Mouse (Mus musculus) layer of hippocampus, postnatal 14 days (tissue): ENCODE results near the gene Gucy2g. TPM values are rescaled to one million over a fixed set of nuclear protein-coding genes. Genes with fewer than 3 reads are reported as not detected.
"Not testable (repeated sequence)": the region's sequence is repeated elsewhere in the genome, so short reads cannot be mapped to it uniquely, and the experiment has no call there.

Experiments used
- DNase-seq, 2 experiments: peaks; one replicate each; pipeline ENCODE4 v3.0.0; 2021 to 2022; ENCODE audit warnings: low spot score in 2 of 2, mixed read lengths in 1 of 2
- microRNA-seq, 2 experiments: library from miRNA; unstranded; fragments of <30 nt; microRNA quantifications; one replicate each; pipeline ENCODE4 v1.2.0; 2021
- total RNA-seq, 2 experiments: library from RNA; stranded (reverse); gene quantifications; 2 replicates each; pipeline ENCODE4 v1.2.3; 2021

The Gucy2g gene
- total RNA-seq, 2 experiments from 2014 or later: 0.46 to 0.52 TPM

DNA sequence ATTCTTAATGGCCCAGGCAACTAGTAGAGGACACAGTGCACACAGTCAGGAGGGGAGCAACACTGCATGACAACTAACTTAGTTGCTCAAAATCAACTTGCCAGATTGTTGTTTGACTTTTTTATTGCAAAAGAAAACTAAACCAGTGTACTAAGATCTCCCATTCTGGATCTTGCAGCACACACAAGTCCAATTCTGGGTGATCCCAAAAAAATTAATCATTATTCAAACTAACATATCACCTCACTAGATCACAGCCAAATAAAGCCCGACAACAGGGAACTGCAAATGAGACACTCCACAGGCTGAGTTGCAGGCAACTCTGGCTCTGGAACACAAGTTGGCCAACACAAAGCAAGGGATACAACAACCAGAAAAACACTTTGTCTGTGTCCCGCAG is 74.3 kb downstream of the Gucy2g start:
- DNase-seq: no peak

DNA sequence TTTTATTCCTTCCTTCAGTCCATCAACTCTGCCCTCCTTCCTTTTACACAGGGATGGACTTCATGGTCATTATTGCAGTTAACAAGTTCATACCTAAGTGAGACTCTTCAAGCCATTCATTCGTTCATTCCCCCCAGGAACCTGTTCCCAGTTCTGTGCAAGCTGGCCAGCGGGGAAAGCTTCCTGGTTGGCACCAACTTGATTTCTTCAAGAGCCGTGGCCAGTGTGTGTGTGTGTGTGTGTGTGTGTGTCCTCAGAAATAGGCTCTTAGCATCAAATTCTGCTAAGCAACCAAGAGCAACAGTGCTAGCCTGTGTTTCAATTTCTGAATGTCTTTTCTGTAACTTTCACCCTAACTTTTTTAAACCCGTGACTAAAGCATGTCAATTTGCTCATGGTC is 75.1 kb downstream of the Gucy2g start:
- DNase-seq: no peak

DNA sequence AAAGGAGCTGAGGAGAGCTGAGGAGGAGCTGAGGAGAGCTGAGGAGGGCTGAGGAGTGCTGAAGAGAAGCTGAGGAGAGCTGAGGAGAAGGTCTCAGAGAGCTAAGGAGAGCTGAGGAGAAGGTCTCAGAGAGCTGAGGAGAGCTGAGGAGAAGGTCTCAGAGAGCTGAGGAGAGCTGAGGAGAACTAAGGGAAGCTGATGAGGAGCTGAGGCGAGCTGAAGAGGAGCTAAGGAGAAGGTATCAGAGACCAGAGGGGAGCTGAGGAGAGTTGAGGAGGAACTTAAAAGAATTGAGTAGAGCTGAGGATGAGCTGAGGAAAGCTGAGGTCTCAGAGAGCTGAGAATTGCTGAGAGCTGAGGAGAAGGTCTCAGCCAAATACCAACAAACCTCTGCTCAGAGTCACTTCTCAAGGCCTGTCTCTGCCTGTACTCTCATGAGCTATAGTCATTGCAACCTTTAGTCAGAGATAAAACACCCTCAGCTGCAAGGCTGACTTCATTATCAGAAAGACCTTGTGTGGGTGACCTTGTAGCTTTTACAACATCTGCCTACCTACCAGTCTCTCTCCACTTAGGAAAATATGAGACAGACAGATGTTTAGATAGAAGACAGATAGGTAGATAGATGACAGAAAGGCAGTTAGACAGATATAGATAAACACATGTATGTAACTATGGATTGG is 75.7 kb downstream of the Gucy2g start:
- no peak for DNase-seq

DNA sequence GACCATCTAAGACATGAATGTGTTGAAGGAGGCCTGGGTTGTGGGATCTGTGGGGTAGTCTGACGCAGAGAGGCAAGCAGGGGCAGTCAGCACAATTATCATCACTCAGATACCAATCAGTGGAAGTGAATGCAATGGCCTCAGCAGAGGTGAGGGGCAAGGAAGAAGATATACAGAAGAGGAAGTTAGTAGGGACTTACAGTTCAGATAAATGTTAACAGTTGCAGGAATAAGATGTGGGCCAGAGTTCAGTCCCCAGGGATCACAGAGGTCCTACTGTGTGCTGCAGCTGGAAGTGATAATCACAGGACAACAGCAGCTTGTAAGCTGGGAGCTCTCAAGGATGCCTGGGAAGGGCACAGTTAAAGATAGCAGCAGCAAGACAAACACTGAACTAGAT is 76.9 kb downstream of the Gucy2g start:
- DNase-seq: no peak

DNA sequence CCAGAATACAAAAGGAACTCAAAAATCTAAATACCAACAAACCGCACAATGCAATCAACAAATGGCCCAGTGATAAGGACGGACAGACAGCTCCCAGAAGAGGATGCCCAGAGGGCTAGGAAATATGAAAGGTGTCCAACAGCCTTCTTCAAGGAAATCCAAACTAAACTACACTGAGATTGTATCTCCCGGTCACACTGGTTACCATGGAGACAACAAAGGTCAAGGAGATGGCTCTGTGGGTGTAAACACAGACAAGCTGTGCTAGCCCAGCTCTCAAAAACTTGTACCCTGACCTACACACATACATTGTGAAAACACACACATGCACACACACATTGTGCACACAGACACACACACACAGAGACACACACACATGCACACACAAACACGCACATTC is 78.8 kb downstream of the Gucy2g start:
- DNase-seq: no peak

DNA sequence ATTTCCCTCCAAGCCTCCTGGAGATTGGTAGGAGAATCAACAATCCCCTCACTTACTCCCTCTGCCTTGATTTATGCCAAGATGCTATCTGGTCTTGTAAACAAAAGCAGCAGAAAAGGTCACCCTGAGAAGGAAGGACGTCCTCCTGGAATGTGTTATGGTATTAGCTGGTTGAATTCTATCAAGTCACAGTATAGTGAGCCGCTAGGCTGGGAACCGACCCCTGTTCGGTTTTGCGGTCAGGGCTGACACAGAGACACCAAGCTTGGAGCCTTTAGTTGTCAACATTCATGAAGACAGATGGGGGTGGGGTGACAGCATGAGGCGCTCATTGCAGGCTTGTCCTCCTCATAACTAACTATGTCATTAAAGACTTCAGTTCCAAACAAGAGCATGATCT is 81.2 kb downstream of the Gucy2g start:
- no peak for DNase-seq

DNA sequence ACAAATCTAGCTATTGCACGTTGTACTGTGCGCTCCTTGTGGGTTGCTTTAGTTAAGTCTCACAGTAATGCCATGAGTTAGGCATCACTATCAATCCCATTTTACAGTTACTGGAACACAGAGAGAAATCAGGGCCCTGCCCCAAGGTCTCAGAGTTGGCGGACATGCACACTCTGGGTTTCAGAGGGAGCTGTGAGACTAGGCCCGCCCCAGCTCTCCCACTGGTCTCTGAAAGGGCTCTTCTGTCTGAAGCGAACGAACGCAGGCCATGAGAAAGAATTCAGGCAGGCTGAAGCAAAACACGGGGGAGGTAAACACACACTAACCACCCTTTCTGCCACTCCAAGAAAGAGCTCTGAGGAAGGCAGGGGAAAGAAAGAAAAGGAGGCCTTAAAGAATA is 82.4 kb downstream of the Gucy2g start:
- DNase-seq: no peak

DNA sequence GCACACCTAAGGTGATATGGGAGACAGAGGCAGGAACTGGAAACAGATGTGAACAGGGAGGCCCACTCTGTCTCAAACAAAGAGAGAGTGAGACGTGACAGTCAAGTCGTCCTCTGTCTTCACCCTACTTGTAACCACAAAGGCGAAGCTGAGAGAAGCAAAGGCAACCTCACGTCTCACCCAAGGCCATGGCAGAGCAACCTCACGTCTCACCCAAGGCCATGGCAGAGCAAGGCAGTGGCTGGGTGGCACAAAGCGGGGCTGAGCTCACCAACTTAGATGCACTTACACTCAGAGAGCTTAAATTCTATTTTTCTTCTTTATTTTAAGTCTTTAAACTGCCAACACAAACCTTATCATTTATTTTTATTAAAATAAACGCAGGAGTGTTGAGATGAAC is 84.0 kb downstream of the Gucy2g start:
- DNase-seq: no peak

DNA sequence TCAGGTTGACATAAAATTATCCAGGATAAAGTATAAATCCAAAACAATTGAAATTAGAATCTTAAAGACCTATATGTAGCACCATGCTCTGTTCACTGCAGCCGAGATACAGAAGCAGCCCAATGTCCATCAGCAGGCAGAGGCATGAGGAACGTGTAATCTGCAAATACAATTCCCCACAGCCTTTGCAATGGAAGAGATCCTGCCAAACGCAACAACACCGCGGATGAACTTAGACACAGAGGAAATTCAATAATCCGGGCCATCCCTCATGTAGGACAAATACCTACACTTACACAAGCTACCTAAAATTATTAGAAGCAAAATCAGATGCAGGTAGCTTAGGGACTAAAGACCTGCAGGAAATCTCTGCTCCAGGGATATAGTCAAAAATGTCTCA is 88.1 kb downstream of the Gucy2g start:
- DNase-seq: no peak

DNA sequence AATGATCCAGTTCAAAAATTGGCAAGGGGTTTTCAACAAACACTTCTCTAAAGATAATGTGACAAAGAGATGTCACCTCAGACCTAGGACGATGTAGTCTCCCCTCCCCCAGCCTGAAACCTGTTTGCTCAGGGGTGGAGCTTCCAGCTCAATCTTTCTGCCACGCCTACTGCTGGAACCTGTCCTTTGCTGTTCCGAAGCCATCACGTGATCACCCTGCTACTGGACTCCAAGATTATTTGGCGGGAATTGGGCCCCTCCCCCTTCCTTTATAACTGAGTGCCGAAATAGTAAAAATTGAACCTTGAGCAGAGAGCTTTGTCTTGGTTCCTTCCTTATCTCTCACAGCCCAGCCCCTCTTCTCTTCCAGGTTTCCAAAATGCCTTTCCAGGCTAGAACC is 88.8 kb downstream of the Gucy2g start:
- not testable (repeated sequence) for DNase-seq

DNA sequence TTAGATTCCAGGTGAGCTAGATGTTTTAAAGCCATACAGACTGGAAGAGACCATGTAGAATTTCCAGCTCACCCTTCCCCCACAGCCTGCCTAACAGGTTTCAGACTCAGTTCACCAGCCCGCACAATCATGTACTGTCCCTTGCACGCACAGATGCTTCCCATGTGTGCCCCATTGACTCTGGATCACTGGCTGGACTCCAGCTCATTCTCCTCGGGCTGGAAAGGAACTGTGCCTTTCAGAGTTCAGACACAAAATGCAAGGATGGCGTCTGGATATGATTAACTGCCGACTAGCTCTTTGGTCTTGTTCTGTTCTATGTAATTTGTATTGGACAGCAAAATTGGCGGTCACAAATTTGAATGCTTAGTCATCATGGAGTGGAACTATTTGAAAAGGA is 91.4 kb downstream of the Gucy2g start:
- no peak for DNase-seq

DNA sequence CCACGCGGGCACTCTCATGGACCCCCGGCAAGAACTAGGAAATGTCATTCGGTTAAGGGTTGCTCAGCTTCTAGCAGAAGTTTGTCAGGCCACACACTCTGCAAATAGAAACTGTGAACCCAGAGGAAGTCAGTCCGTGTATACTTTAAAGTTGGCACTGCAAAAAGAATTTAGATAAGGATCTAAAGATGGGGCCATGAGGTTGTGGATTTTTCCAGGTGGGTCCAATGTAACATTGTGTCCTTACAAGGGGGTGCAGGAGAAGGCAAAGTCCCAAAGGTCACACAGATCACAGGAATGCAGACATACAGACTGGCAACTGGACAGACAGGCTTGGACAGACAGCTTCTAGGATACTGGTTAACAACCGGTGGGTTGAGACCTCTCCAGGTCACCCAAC is 92.9 kb downstream of the Gucy2g start:
- no peak for DNase-seq

Small RNA genes within 50 kb of the gene (microRNA-seq; reads per million reads assigned to microRNA genes)
- 2.5 to 6.6 reads per million in 2 experiments for gene Mir6715

Other genes starting within 250 kb of the Gucy2g start
- 10 to 100 TPM; 83.6 to 86.9 TPM for gene Gpam, start 114.0 kb downstream of the Gucy2g start, total RNA-seq
- under 1 TPM; 0.21 to 0.23 TPM for gene Tectb, start 60.5 kb downstream of the Gucy2g start, total RNA-seq
- 10 to 100 TPM; 27.0 to 27.6 TPM for gene Acsl5, start 10.7 kb upstream of the Gucy2g start, total RNA-seq
- gene Zdhhc6, start 74.8 kb upstream of the Gucy2g start, total RNA-seq: 10 to 100 TPM; 27.0 to 29.1 TPM
- 10 to 100 TPM; 49.5 to 49.7 TPM for gene Vti1a, start 75.1 kb upstream of the Gucy2g start, total RNA-seq